Mouse (Mus musculus) midbrain, embryonic 16.5 days (tissue): ENCODE data around the gene Polr2f. TPM values are rescaled to one million over a fixed set of nuclear protein-coding genes. Genes with fewer than 3 reads are reported as not detected.

Experiments
- ATAC-seq: fragments of 200-750 bp; cut with Nextera tagmentation; 2 replicates; pipeline ENCODE4 v1.8.0; 2017; ENCODE audit warnings: moderate TSS enrichment
- H3K27ac ChIP-seq: fragments of 300-500 bp; sonication (generic); 2 replicates; pipeline ENCODE4 v1.5.1; 2014; ENCODE audit warnings: mild to moderate bottlenecking, low read length, mixed read lengths
- H3K27me3 ChIP-seq: fragments of 300-500 bp; sonication (generic); 2 replicates; pipeline ENCODE4 v1.6.1; 2014; ENCODE audit warnings: low read depth, low read length, mixed read lengths; ENCODE audit not compliant: control insufficient read depth, insufficient read depth
- H3K36me3 ChIP-seq: fragments of 300-500 bp; sonication (generic); 2 replicates; pipeline ENCODE4 v1.6.1; 2014; ENCODE audit warnings: mild to moderate bottlenecking, low read length, moderate library complexity, mixed read lengths; ENCODE audit not compliant: control insufficient read depth, insufficient read depth
- H3K4me1 ChIP-seq: fragments of 300-500 bp; sonication (generic); 2 replicates; pipeline ENCODE4 v1.6.1; 2014; ENCODE audit warnings: mild to moderate bottlenecking, low read length, mixed read lengths; ENCODE audit not compliant: control insufficient read depth, insufficient read depth
- H3K4me2 ChIP-seq: fragments of 300-500 bp; sonication (generic); 2 replicates; pipeline ENCODE4 v1.6.1; 2014; ENCODE audit warnings: mild to moderate bottlenecking, low read length, mixed read lengths
- H3K4me3 ChIP-seq: fragments of 300-500 bp; sonication (generic); 2 replicates; pipeline ENCODE4 v1.5.1; 2014; ENCODE audit warnings: low read depth, mild to moderate bottlenecking, low read length, moderate library complexity, mixed read lengths
- H3K9ac ChIP-seq: fragments of 300-500 bp; sonication (generic); 2 replicates; pipeline ENCODE4 v1.6.1; 2014; ENCODE audit warnings: low read depth, low read length, mixed read lengths
- H3K9me3 ChIP-seq: fragments of 300-500 bp; sonication (generic); replicated peaks from 2 replicates; pipeline ENCODE4 v1.6.1; 2014; ENCODE audit warnings: mild to moderate bottlenecking, low read length, mixed read lengths; ENCODE audit not compliant: control insufficient read depth, poor library complexity, severe bottlenecking
- WGBS: fragments of 180-500 bp; shearing (Covaris S2); extraction: QIAGEN DNeasy Blood & Tissue Kit; methylation state at CpG from one replicate; pipeline ENCODE4 v1.1.7; 2014; 5-methylcytosine and 5-hydroxymethylcytosine counted together
- polyA plus RNA-seq: library from polyadenylated mRNA; unstranded; fragments of >200 nt; fragmentation: Nextera tagmentation; extraction: Ambion mirVana; gene quantifications from 2 replicates; pipeline ENCODE4 v1.2.1, GENCODE M21; 2015

Gene Polr2f
- polyA plus RNA-seq, 1 experiment from 2014 or later, result 266 TPM

DNA sequence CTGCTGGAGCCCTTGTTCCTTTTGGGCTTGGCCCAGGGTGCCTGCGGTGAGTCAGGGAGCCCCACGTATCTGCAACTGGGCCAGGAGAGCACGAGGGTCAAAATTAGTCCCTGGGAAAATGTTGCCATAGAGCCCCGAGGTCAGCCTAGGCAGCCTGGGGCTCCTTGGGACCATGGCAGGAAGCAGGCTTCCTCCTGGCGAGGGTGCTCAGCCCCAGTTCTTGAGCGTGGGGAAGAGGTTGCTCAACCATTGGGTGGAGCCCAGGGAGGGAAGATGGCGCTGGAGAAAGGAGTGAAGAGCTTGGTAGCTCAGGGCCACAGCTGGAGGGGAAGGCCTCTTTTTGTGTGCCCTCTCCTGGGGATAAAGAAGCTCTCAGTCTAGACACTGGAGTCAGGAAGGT is 21.5 kb downstream of the Polr2f start:
- no peaks in the 10 kb centered on the region; the same call in 1 of the 2 replicates for H3K4me1 ChIP-seq
- H3K9me3 ChIP-seq, result no peaks in the 10 kb centered on the region
- WGBS, result 69% methylated on average over 7 of the region's 7 CpGs
- peaks cover 34% of the 10 kb centered on the region for H3K27me3 ChIP-seq
- no peak overlapping the region for H3K27ac ChIP-seq
- no peaks in the 10 kb centered on the region for H3K36me3 ChIP-seq
- no peak overlapping the region for H3K4me2 ChIP-seq
- H3K4me3 ChIP-seq, result no peak overlapping the region
- no peak overlapping the region for H3K9ac ChIP-seq
- no peak for ATAC-seq

DNA sequence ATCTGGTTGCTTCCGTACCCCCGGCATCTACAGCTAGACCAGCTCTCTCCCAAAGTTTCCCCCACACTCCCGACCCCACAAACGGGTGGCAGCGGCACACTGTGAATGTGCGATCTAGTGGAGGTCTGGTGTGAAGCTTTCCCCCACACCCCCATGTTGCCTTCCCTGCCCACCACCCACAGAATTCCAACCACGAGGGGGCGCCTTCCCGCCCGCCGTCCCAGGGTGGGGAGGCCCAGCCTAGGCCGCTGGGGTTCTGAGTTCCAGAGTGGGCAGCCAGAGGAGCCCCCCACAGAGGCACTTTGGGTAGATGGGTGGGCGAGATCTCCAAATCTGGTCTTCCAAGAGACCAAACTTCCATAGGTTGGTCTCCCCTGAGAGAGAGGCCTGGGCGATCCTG is 22.0 kb downstream of the Polr2f start:
- Histone ChIP-seq H3K4me1 (no peaks in the 10 kb centered on the region; the same call in 1 of the 2 replicates), H3K9me3 (no peaks in the 10 kb centered on the region), H3K4me2 (no peak overlapping the region), H3K36me3 (no peaks in the 10 kb centered on the region), H3K27me3 (peaks cover 34% of the 10 kb centered on the region), H3K4me3 (peak overlapping the region; percentile 20; the same call in 1 of the 2 replicates), H3K9ac (no peak overlapping the region), H3K27ac (no peak overlapping the region)
- 43% methylated on average over 14 of the region's 14 CpGs for WGBS
- ATAC-seq, result no peak

DNA sequence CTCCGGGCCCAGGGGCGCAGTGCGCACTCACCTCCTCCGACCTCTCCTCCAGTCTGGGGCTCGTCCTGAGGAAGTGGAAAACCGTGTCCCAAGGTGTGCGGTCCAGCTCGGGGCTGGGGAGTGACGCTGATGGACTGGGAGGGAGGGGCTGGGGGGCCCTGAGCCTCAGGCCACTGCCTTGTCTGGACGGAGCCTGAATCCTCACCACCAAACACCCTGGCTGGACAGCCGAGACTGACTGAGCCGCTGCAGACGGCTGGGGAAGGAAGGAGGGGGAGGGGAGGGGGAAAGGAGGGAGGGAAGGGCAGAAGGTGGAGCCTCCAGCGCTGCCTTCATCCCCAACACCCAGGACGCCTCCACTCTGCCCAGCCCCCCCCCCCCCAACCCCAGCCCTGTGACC is 23.4 kb downstream of the Polr2f start:
- WGBS, result 2% methylated on average over 15 of the region's 15 CpGs
- no peak overlapping the region for H3K27ac ChIP-seq
- H3K27me3 ChIP-seq, result peaks cover 34% of the 10 kb centered on the region
- no peaks in the 10 kb centered on the region for H3K36me3 ChIP-seq
- no peak for ATAC-seq
- no peaks in the 10 kb centered on the region for H3K9me3 ChIP-seq
- no peaks in the 10 kb centered on the region; the same call in 1 of the 2 replicates for H3K4me1 ChIP-seq
- no peak overlapping the region; the same call in 1 of the 2 replicates for H3K4me3 ChIP-seq
- H3K4me2 ChIP-seq, result no peak overlapping the region
- H3K9ac ChIP-seq, result no peak overlapping the region

DNA sequence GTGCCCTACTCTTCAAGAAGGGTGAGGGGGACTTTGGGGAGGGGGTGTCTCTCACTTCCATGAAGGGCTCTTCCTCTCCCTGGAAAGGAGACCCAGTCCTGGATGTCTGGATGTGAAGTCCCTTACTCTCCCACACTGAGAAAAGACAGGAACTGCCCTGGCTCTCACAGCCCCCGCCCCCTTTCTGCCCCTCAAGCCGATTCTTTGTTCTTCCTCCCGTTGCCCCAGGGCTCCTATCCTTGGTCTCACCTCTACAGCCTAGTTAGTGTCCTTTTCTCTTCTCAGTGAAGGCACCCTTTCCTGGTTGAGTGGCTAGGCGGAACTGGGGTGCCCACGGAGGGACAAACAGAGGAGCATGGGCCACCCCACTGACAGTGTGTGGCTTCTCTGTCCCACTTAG is 24.3 kb downstream of the Polr2f start, which contains the start of gene Sox10:
Gene Sox10 (minus strand): TSS at position 101 of the 400 bp plus-strand sequence.
- whole genome bisulfite sequencing, result 49% methylated on average over 5 of the region's 5 CpGs
- Histone ChIP-seq H3K27me3 (peaks cover 34% of the 10 kb centered on the region), H3K4me2 (no peak within 1 kb of the TSS), H3K4me3 (no peak within 1 kb of the TSS; the same call in 1 of the 2 replicates), H3K4me1 (no peaks in the 10 kb centered on the region; the same call in 1 of the 2 replicates), H3K9ac (no peak within 1 kb of the TSS; the same call in 1 of the 2 replicates), H3K27ac (peak within 1 kb of the TSS; percentile 39; the same call in 1 of the 2 replicates), H3K9me3 (no peaks in the 10 kb centered on the region), H3K36me3 (no peaks in the 10 kb centered on the region)
- no peak for ATAC-seq

DNA sequence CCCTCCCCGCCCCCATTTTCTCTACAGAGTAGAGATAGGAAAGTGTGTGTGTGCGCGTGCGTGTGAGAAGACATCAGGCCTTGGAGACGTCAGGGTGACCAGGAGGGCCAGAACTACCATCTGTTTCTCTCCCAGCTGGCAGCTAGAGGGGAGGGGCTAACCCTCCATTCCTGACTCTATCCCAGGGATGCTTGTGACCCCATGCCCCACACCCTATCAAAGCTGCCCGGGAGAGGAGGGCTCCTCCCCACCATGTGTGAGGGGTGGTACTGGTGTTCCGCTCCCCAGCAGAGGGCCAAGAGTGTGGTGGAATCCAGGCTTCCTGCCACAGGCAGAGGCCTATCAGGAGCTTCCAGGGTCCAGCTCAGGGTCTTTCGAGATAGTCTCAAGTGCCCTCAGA is 25.9 kb downstream of the Polr2f start:
- H3K4me1 ChIP-seq, result no peaks in the 10 kb centered on the region; the same call in 1 of the 2 replicates
- peaks cover 33% of the 10 kb centered on the region for H3K27me3 ChIP-seq
- 49% methylated on average over 8 of the region's 8 CpGs for WGBS
- H3K27ac ChIP-seq, result no peak overlapping the region
- no peak overlapping the region for H3K4me3 ChIP-seq
- no peak overlapping the region for H3K9ac ChIP-seq
- no peak overlapping the region for H3K4me2 ChIP-seq
- no peak for ATAC-seq
- no peaks in the 10 kb centered on the region for H3K9me3 ChIP-seq
- H3K36me3 ChIP-seq, result no peaks in the 10 kb centered on the region

DNA sequence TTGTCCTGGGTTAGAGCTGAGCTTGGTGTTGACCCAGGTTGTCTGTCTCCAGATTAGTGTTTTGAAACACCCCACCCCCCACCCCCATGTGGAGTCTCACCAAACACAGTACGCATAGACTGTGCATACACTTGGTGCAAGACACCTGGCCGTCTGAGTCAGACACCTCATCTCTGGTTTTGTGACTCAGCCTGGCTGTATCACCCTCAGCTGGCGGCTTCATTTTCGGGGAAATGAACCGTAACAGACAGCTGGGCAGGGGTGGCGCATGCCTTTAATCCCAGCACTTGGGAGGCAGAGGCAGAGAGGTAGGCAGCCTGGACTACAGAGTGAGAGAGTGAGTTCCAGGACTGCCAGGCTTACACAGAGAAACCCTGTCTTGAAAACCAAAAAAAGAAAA is 36.1 kb downstream of the Polr2f start:
- ATAC-seq, result no peak
- H3K27ac ChIP-seq, result no peak overlapping the region

DNA sequence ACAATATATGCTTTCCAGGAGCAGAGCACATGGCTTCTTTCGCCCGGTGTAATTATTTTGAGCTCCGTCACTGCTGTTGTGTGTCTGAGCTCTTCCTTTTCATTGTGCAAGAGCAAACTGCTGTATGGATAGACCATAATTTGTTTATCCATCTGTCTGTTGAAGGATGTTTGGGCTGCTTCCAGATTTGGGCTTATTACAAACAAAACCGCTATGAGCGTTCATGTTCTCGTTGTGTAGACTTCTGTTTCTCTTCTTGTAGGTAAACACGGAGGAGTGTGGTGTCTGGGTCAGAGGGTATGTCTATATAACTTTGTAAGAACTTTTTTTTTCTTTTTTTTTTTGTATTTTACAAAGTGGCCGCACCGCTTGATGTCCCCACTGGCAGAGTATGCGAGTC is 44.4 kb downstream of the Polr2f start:
- WGBS, result 86% methylated on average over 10 of the region's 10 CpGs
- Histone ChIP-seq H3K4me1 (no peaks in the 10 kb centered on the region), H3K36me3 (no peaks in the 10 kb centered on the region), H3K27me3 (no peaks in the 10 kb centered on the region), H3K9me3 (no peaks in the 10 kb centered on the region), H3K27ac (no peak overlapping the region), H3K4me2 (no peak overlapping the region), H3K9ac (no peak overlapping the region), H3K4me3 (no peak overlapping the region)
- ATAC-seq, result no peak

More for the DNA sequence above, 36.1 kb downstream of the Polr2f start:
- Histone ChIP-seq H3K27me3 (no peaks in the 10 kb centered on the region), H3K36me3 (no peaks in the 10 kb centered on the region), H3K9ac (no peak overlapping the region), H3K4me1 (no peaks in the 10 kb centered on the region), H3K4me3 (no peak overlapping the region), H3K9me3 (no peaks in the 10 kb centered on the region), H3K4me2 (no peak overlapping the region)
- 35% methylated on average over 6 of the region's 6 CpGs for WGBS

DNA sequence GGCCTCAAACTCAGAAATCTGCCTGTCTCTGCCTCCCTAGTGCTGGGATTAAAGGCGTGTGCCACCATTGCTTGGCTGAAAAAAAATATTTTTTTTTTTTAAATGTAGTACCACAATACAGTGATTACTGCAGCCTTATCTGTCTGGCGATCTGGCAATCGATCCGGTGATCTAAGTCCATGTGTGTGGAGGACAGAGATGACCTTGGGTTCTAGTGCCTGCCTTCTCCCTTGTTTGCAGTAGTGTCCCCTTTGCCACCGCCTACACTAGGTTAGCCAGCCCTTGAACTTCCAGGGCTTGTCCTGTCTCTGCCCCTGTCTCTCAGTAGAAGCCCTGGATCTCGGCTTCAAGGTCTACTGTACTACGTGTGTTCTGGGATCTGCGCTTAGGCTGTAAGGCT is 47.0 kb downstream of the Polr2f start:
- no peak for ATAC-seq
- Histone ChIP-seq H3K9me3 (no peaks in the 10 kb centered on the region), H3K4me2 (no peak overlapping the region), H3K27me3 (no peaks in the 10 kb centered on the region), H3K4me1 (0 out of 2 replicates have a peak, but pooled peaks cover 1% of the 10 kb centered on the region), H3K4me3 (no peak overlapping the region), H3K9ac (no peak overlapping the region), H3K36me3 (no peaks in the 10 kb centered on the region), H3K27ac (no peak overlapping the region)
- WGBS, result 96% methylated on average over 8 of the region's 8 CpGs

DNA sequence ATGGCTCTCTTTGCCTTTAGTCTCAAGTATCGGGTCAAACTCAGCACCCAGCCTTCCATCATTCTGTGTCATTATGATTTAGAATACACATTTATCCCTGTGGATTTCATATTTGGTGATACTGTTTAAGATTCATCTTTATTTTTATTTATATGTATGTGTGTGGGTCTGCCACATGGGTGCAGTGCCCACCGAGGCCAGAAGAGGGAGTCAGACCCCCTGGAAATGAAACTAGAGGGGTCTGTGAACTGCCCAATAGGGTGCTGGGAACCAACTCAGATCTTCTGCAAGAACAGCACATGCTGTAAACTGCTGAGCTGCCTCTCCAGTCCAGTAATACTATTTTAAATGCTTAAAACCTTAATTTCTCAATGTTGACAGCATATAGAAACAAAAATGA is 50.6 kb downstream of the Polr2f start:
- 99% methylated on average over 2 of the region's 2 CpGs for WGBS
- no peak for ATAC-seq

More for the DNA sequence above, 50.6 kb downstream of the Polr2f start:
- Histone ChIP-seq H3K9me3 (no peaks in the 10 kb centered on the region), H3K27ac (no peak overlapping the region), H3K27me3 (no peaks in the 10 kb centered on the region), H3K9ac (no peak overlapping the region), H3K4me2 (no peak overlapping the region), H3K4me1 (peaks cover 14% of the 10 kb centered on the region), H3K36me3 (no peaks in the 10 kb centered on the region), H3K4me3 (no peak overlapping the region)
